Mouse (Mus musculus) E14TG2a.4 (cell line): ENCODE measurements at regions not wholly inside any gene's neighbourhood (a gene's known extent, or its start where the extent isn't known, plus 50 kb on each side); places are given as distances from the start of the nearest gene placed in this dataset.

Experiments used
- CTCF ChIP-seq: conservative IDR thresholded peaks from 2 replicates; pipeline ENCODE4 v1.5.1; 2014; ENCODE audit warnings: low read length
- NANOG ChIP-seq: IDR thresholded peaks from 2 replicates; pipeline ENCODE4 v1.6.1; 2014; ENCODE audit warnings: borderline replicate concordance, low read length, mixed read lengths
- POU5F1 ChIP-seq: IDR thresholded peaks from 2 replicates; pipeline ENCODE4 v1.6.1; 2014; ENCODE audit warnings: low read length, borderline replicate concordance

- TF ChIP-seq CTCF (no peak), NANOG (no peak), POU5F1 (no peak)
Observed at GRCm38 (mm10) chr14:18462381-18462780, 130.7 kb upstream of the Ube2e1 start.
